ENCODE assay signal across 9 mouse cellular contexts in genomic region chr11:75463624-75464023, GRCm38 (mm10). TPM values are rescaled to one million over a fixed set of nuclear protein-coding genes. Genes with fewer than 3 reads are reported as not detected.
A peak's percentile ranks its signal among the peaks of the same experiment; 100 is the strongest.
DNase-seq lines count a peak whose midpoint lies in the region; ATAC-seq and TF ChIP-seq lines count a peak whose summit lies in the region.
"Had no signal": no experiment of that assay in that cellular context is flagged by ENCODE, and none has a peak within 500 bp of the region (broad histone marks: within the 10 kb centered on the region; RNA-seq: fewer than 3 reads in every experiment).

No protein-coding gene starts in this region.

- intact Hi-C loops in gastrocnemius, adult 2 months (cut with DNase I): loop anchor here (2.0 to 5.0 kb wide), 2 partner anchors 47 to 104 kb away; partner anchors contain the start of gene Rilp
- intact Hi-C loops in left cerebral cortex, adult 2 months (cut with DNase I): loop anchor here (2.0 to 5.0 kb wide), 2 partner anchors 23 to 271 kb away; partner anchors contain the start of genes Dph1, Prpf8 and Rtn4rl1
- intact Hi-C loops in left cerebral cortex, postnatal 14 days (cut with DNase I): no loop called here

- peak overlapping the region; percentile 35; the same call in 1 of the 2 replicates for H3K9ac ChIP-seq in heart, embryonic 16.5 days (ENCODE audit: low read length)
- no peak overlapping the region for H3K9ac ChIP-seq in midbrain, embryonic 11.5 days (ENCODE audit: low read length)

- peaks cover 36% of the 10 kb centered on the region for H3K4me1 ChIP-seq in heart, embryonic 16.5 days (ENCODE audit: control insufficient read depth, insufficient read depth, low read length)
- H3K4me1 ChIP-seq in midbrain, embryonic 11.5 days (ENCODE audit: control insufficient read depth, insufficient read depth, low read length): peaks cover 17% of the 10 kb centered on the region

- H3K79me2 ChIP-seq in macrophage (ENCODE audit: inconsistent target): peaks cover 42% of the 10 kb centered on the region

- TF ChIP-seq CTCF in gastrocnemius, adult 2 months (IDR thresholded peaks at IDR 0.05): no peak
- no peak for TF ChIP-seq CTCF in left cerebral cortex, adult 2 months (IDR thresholded peaks at IDR 0.05)

- DNase-seq in gastrocnemius, adult 2 months: no peak
- DNase-seq in gastrocnemius, postnatal 10 days: no peak
- no peak for DNase-seq in left cerebral cortex, adult 2 months (ENCODE audit: extremely low spot score in 1 of 2, low spot score in 2 of 2)
- DNase-seq in left cerebral cortex, postnatal 14 days (ENCODE audit: low spot score in 2 of 2): no peak
- no peak for DNase-seq in spleen, postnatal 14 days (ENCODE audit: low spot score in 2 of 2)
- no peak for DNase-seq in midbrain, embryonic 11.5 days (ENCODE audit: low spot score, missing footprints)

- H3K9me3 ChIP-seq in heart, embryonic 16.5 days (replicated peaks; ENCODE audit: control insufficient read depth, low read length): 0 out of 2 replicates have a peak, but pooled peaks cover 3% of the 10 kb centered on the region
- H3K9me3 ChIP-seq in midbrain, embryonic 11.5 days (ENCODE audit: control insufficient read depth, low read length): no peaks in the 10 kb centered on the region

- peak overlapping the region; percentile 87 for H3K4me3 ChIP-seq in gastrocnemius, adult 2 months
- H3K4me3 ChIP-seq in left cerebral cortex, adult 2 months: peak overlapping the region; percentile 84
- H3K4me3 ChIP-seq in heart, embryonic 16.5 days (ENCODE audit: low read length): peak overlapping the region; percentile 85
- peak overlapping the region; percentile 100; the same call in 1 of the 2 replicates for H3K4me3 ChIP-seq in macrophage (ENCODE audit: inconsistent target)
- no peak overlapping the region for H3K4me3 ChIP-seq in midbrain, embryonic 11.5 days (ENCODE audit: low read depth, low read length)

- H3K4me2 ChIP-seq in heart, embryonic 16.5 days (ENCODE audit: low read depth, low read length): peak overlapping the region; percentile 76
- H3K4me2 ChIP-seq in midbrain, embryonic 11.5 days: no peak overlapping the region

- 52% methylated on average over 4 of the region's 4 CpGs for WGBS in heart, embryonic 16.5 days
- WGBS in macrophage (ENCODE audit: missing documents): 90% methylated on average over 4 of the region's 4 CpGs
- WGBS in midbrain, embryonic 11.5 days: 72% methylated on average over 4 of the region's 4 CpGs

- H3K27ac ChIP-seq in gastrocnemius, adult 2 months: peak overlapping the region; percentile 100
- no peak overlapping the region for H3K27ac ChIP-seq in left cerebral cortex, adult 2 months
- peak overlapping the region; percentile 98 for H3K27ac ChIP-seq in heart, embryonic 16.5 days (ENCODE audit: low read length)
- 0 out of 2 replicates have a peak overlapping the region, but pooled peaks have one; percentile 96 for H3K27ac ChIP-seq in macrophage
- H3K27ac ChIP-seq in midbrain, embryonic 11.5 days (ENCODE audit: low read depth, low read length): no peak overlapping the region

- no peaks in the 10 kb centered on the region for H3K27me3 ChIP-seq in heart, embryonic 16.5 days (ENCODE audit: control insufficient read depth, insufficient read depth, low read length)
- H3K27me3 ChIP-seq in midbrain, embryonic 11.5 days (ENCODE audit: control insufficient read depth, insufficient read depth, low read length): no peaks in the 10 kb centered on the region

- ATAC-seq in heart, embryonic 16.5 days (replicated peaks; ENCODE audit: extremely low read depth, insufficient read depth, low FRiP score): no peak
- ATAC-seq in midbrain, embryonic 11.5 days (ENCODE audit: low FRiP score): no peak
- ATAC-seq: midbrain, embryonic 16.5 days had no signal

- H3K36me3 ChIP-seq in heart, embryonic 16.5 days (ENCODE audit: control insufficient read depth, insufficient read depth): peaks cover 16% of the 10 kb centered on the region
- peaks cover 35% of the 10 kb centered on the region for H3K36me3 ChIP-seq in macrophage (ENCODE audit: inconsistent target)
- H3K36me3 ChIP-seq in midbrain, embryonic 11.5 days (ENCODE audit: control insufficient read depth, insufficient read depth, low read length): no peaks in the 10 kb centered on the region

RNA-seq across cellular contexts. Expression of gene Tlcd2, which starts 2.1 kb away (rescaled TPM):
- 1 to 10 TPM; 2.6 to 3.1 TPM for total RNA-seq in gastrocnemius, adult 2 months (2021)
- 10 to 100 TPM; 13.5 to 14.9 TPM for total RNA-seq in gastrocnemius, postnatal 10 days (2021)
- total RNA-seq in left cerebral cortex, adult 2 months (2021): under 1 TPM; 0.51 to 0.66 TPM
- total RNA-seq in left cerebral cortex, postnatal 14 days (2021): under 1 TPM; 0.33 to 0.95 TPM
- polyA plus RNA-seq in heart, embryonic 16.5 days (2015; fragmentation: Nextera tagmentation; extraction: Ambion mirVana): 11.2 and 12.1 TPM in 2 replicates
- total RNA-seq in macrophage (2018; cell fraction: chromatin; rRNA removed): 1 to 10 TPM in 25 of 26 experiments, not detected in 1; 1.7 to 8.3 (median 3.3) TPM
- total RNA-seq in macrophage (2018; cell fraction: cytosol; rRNA removed): 1 to 10 TPM; 3.2 to 6.1 (median 4.6) TPM
- total RNA-seq in macrophage (2018; cell fraction: nucleus; rRNA removed): 1 to 10 TPM; 1.2 to 8.2 (median 4.0) TPM
- 2.5 to 4.9 TPM (median 4.5 TPM) in 3 replicates for polyA plus RNA-seq in macrophage (2018)
- polyA plus RNA-seq in midbrain, embryonic 11.5 days (2014; fragmentation: Nextera tagmentation; extraction: Ambion mirVana): 7.6 and 8.9 TPM in 2 replicates

RNA-seq across cellular contexts. Expression of gene Wdr81, which starts 9.1 kb away (rescaled TPM):
- 1 to 10 TPM; 4.9 to 6.4 TPM for total RNA-seq in gastrocnemius, adult 2 months (2021)
- 1 to 10 TPM; 7.2 to 7.9 TPM for total RNA-seq in gastrocnemius, postnatal 10 days (2021)
- total RNA-seq in left cerebral cortex, adult 2 months (2021): 10 to 100 TPM; 19.5 to 20.7 TPM
- total RNA-seq in left cerebral cortex, postnatal 14 days (2021): 10 to 100 TPM; 20.0 to 20.7 TPM
- polyA plus RNA-seq in heart, embryonic 16.5 days (2015; fragmentation: Nextera tagmentation; extraction: Ambion mirVana): 3.5 and 4.5 TPM in 2 replicates
- 100 to 1,000 TPM in 11 of 26 experiments, 10 to 100 TPM in 15; 43.1 to 170 (median 98.5) TPM for total RNA-seq in macrophage (2018; cell fraction: chromatin; rRNA removed)
- total RNA-seq in macrophage (2018; cell fraction: cytosol; rRNA removed): 10 to 100 TPM; 25.1 to 84.8 (median 54.5) TPM
- total RNA-seq in macrophage (2018; cell fraction: nucleus; rRNA removed): 100 to 1,000 TPM in 9 of 26 experiments, 10 to 100 TPM in 17; 49.0 to 151 (median 92.0) TPM
- polyA plus RNA-seq in macrophage (2018): 45.8 to 53.6 TPM (median 49.5 TPM) in 3 replicates
- 2.8 and 3.9 TPM in 2 replicates for polyA plus RNA-seq in midbrain, embryonic 11.5 days (2014; fragmentation: Nextera tagmentation; extraction: Ambion mirVana)

RNA-seq across cellular contexts. Expression of gene Prpf8, which starts 23.0 kb away (rescaled TPM):
- total RNA-seq in gastrocnemius, adult 2 months (2021): 10 to 100 TPM; 69.3 to 76.7 TPM
- total RNA-seq in gastrocnemius, postnatal 10 days (2021): 10 to 100 TPM; 77.6 to 83.7 TPM
- 100 to 1,000 TPM; 133 to 138 TPM for total RNA-seq in left cerebral cortex, adult 2 months (2021)
- total RNA-seq in left cerebral cortex, postnatal 14 days (2021): 100 to 1,000 TPM; 115 to 116 TPM
- 31.4 and 34.1 TPM in 2 replicates for polyA plus RNA-seq in heart, embryonic 16.5 days (2015; fragmentation: Nextera tagmentation; extraction: Ambion mirVana)
- 10 to 100 TPM; 28.3 to 79.8 (median 59.2) TPM for total RNA-seq in macrophage (2018; cell fraction: chromatin; rRNA removed)
- 10 to 100 TPM; 46.5 to 98.0 (median 75.5) TPM for total RNA-seq in macrophage (2018; cell fraction: cytosol; rRNA removed)
- total RNA-seq in macrophage (2018; cell fraction: nucleus; rRNA removed): 100 to 1,000 TPM in 4 of 26 experiments, 10 to 100 TPM in 22; 41.5 to 126 (median 76.1) TPM
- polyA plus RNA-seq in macrophage (2018): 72.5 to 92.1 TPM (median 86.0 TPM) in 3 replicates
- polyA plus RNA-seq in midbrain, embryonic 11.5 days (2014; fragmentation: Nextera tagmentation; extraction: Ambion mirVana): 94.9 and 100.0 TPM in 2 replicates

RNA-seq across cellular contexts. Expression of gene Serpinf2, which starts 24.2 kb away (rescaled TPM):
- not detected for total RNA-seq in gastrocnemius, adult 2 months (2021)
- under 1 TPM in 1 of 2 experiments, not detected in 1; 0.56 TPM for total RNA-seq in gastrocnemius, postnatal 10 days (2021)
- total RNA-seq in left cerebral cortex, adult 2 months (2021): under 1 TPM in 1 of 2 experiments, not detected in 1; 0.28 TPM
- not detected for total RNA-seq in left cerebral cortex, postnatal 14 days (2021)
- polyA plus RNA-seq in heart, embryonic 16.5 days (2015; fragmentation: Nextera tagmentation; extraction: Ambion mirVana): 0.39 and 0.75 TPM in 2 replicates
- 1 to 10 TPM in 8 of 26 experiments, under 1 TPM in 11, not detected in 7; 0.25 to 3.9 (median 0.73) TPM for total RNA-seq in macrophage (2018; cell fraction: chromatin; rRNA removed)
- under 1 TPM in 3 of 26 experiments, not detected in 23; 0.04 to 0.10 (median 0.06) TPM for total RNA-seq in macrophage (2018; cell fraction: cytosol; rRNA removed)
- 1 to 10 TPM in 6 of 26 experiments, under 1 TPM in 15, not detected in 5; 0.28 to 3.3 (median 0.59) TPM for total RNA-seq in macrophage (2018; cell fraction: nucleus; rRNA removed)
- polyA plus RNA-seq in macrophage (2018): 0.11 TPM in 1 of 3 replicates, not detected in the others
- polyA plus RNA-seq in midbrain, embryonic 11.5 days (2014; fragmentation: Nextera tagmentation; extraction: Ambion mirVana): not detected in 2 replicates
- polyA plus RNA-seq: midbrain, embryonic 16.5 days had no signal

RNA-seq across cellular contexts. Expression of gene Serpinf1, which starts 41.1 kb away (rescaled TPM):
- 100 to 1,000 TPM in 1 of 2 experiments, 10 to 100 TPM in 1; 55.5 to 168 TPM for total RNA-seq in gastrocnemius, adult 2 months (2021)
- 100 to 1,000 TPM; 134 to 239 TPM for total RNA-seq in gastrocnemius, postnatal 10 days (2021)
- 10 to 100 TPM in 1 of 2 experiments, 1 to 10 TPM in 1; 9.7 to 10.5 TPM for total RNA-seq in left cerebral cortex, adult 2 months (2021)
- 10 to 100 TPM; 16.4 to 17.5 TPM for total RNA-seq in left cerebral cortex, postnatal 14 days (2021)
- polyA plus RNA-seq in heart, embryonic 16.5 days (2015; fragmentation: Nextera tagmentation; extraction: Ambion mirVana): 37.4 and 40.1 TPM in 2 replicates
- total RNA-seq in macrophage (2018; cell fraction: chromatin; rRNA removed): 10 to 100 TPM in 1 of 26 experiments, 1 to 10 TPM in 3, under 1 TPM in 3, not detected in 19; 0.40 to 90.9 (median 1.5) TPM
- 1 to 10 TPM in 3 of 26 experiments, under 1 TPM in 20, not detected in 3; 0.15 to 1.2 (median 0.42) TPM for total RNA-seq in macrophage (2018; cell fraction: cytosol; rRNA removed)
- total RNA-seq in macrophage (2018; cell fraction: nucleus; rRNA removed): 10 to 100 TPM in 1 of 26 experiments, 1 to 10 TPM in 3, under 1 TPM in 1, not detected in 21; 0.80 to 16.4 (median 2.2) TPM
- polyA plus RNA-seq in macrophage (2018): 0.86 to 1.0 TPM in 2 of 3 replicates, not detected in the other
- polyA plus RNA-seq in midbrain, embryonic 11.5 days (2014; fragmentation: Nextera tagmentation; extraction: Ambion mirVana): 56.2 and 58.2 TPM in 2 replicates

Comparison
In these comparisons a context has a peak if more than half of its experiments do, and no peak if none do; other contexts are left out.
1. H3K27ac ChIP-seq: peak in gastrocnemius, adult 2 months (single experiment), heart, embryonic 16.5 days (single experiment) and macrophage (single experiment); none in left cerebral cortex, adult 2 months (single experiment) and midbrain, embryonic 11.5 days (single experiment).